Mouse (Mus musculus) urinary bladder, postnatal 14 days (tissue): ENCODE measurements around the gene Plekha1.
A peak's percentile ranks its signal among the peaks of the same experiment; 100 is the strongest.

Experiments
- DNase-seq: peaks from one replicate; pipeline ENCODE4 v3.0.0; 2021; ENCODE audit warnings: low spot score

Gene Plekha1

DNA sequence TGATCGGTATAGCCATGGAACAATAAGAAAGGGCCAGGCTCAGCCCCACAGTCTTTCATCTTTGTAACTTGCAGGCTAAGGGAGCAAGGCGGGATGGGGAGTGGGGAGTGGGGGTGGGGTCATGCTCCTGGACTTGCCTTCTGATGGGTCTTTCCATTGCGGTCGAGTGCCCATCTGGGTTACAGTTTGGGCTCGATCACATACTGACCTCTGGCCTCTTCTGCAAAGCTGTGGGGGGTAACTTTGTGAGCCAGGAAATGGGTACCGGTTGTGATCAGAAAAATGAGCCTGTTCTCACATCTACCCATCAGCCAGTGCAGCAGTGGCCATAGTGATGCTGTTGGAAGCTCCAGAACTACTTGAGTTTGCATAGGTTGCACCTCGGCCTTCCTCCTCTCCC is 93.0 kb downstream of the Plekha1 start:
- no peak for DNase-seq

DNA sequence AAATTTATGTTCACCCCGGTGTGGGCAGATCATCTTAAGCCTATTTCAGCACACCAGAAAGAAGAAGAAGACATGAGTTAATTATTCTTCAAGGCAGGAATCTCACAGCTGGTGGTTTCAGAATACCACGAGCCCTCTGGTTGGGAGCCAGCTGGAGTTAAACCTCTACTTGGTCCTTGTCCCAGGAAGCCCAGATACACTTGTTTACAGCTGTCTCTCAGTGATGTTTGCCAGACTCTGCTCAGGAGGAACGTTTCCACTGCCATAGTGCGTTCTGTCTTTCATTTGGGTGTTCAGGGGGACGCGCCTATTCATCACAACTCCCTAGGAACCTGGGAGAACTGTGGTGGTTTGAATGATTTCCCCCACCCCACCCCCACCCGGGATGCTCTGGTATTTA is 94.3 kb downstream of the Plekha1 start:
- DNase-seq, result peak; percentile 76

DNA sequence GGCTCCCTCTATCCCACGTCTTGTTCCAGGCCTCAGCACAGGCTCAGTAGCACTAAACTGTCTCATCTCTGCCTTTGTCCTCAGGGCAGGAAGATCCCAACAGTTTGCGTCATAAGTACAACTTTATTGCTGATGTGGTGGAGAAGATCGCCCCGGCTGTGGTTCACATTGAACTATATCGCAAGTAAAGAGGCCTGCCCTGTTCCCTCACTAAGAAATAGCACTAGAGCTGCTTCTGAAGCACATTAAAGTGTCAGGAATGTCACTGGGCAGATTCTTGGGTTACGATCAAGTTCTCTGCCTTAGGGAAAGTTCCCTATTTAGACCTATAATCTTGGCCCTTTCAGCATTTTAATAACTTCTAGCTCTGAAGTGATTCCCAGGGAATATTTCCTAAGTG is 95.9 kb downstream of the Plekha1 start:
- DNase-seq, result peak; percentile 26
